Mouse (Mus musculus) embryonic facial prominence, embryonic 13.5 days (tissue): Measurements from ENCODE around the gene Asna1. TPM values are rescaled to one million over a fixed set of nuclear protein-coding genes. Genes with fewer than 3 reads are reported as not detected.

ENCODE experiments used
- ATAC-seq: fragments of 200-750 bp; cut with Nextera tagmentation; 2 replicates; pipeline ENCODE4 v1.8.0; 2017; ENCODE audit warnings: low read depth; ENCODE audit not compliant: insufficient number of reproducible peaks, insufficient read depth, low FRiP score, low TSS enrichment
- H3K27ac ChIP-seq: fragments of 300-500 bp; sonication (generic); 2 replicates; pipeline ENCODE4 v1.5.1; 2015; ENCODE audit warnings: moderate library complexity, mild to moderate bottlenecking, inconsistent platforms
- H3K27me3 ChIP-seq: fragments of 300-500 bp; sonication (generic); 2 replicates; pipeline ENCODE4 v1.6.1; 2015; ENCODE audit warnings: mild to moderate bottlenecking, inconsistent platforms
- H3K36me3 ChIP-seq: fragments of 300-500 bp; sonication (generic); 2 replicates; pipeline ENCODE4 v1.6.1; 2015; ENCODE audit warnings: mild to moderate bottlenecking, inconsistent platforms
- H3K4me1 ChIP-seq: fragments of 300-500 bp; sonication (generic); 2 replicates; pipeline ENCODE4 v1.6.1; 2015; ENCODE audit warnings: inconsistent platforms
- H3K4me2 ChIP-seq: fragments of 300-500 bp; sonication (generic); 2 replicates; pipeline ENCODE4 v1.6.1; 2015; ENCODE audit warnings: moderate library complexity, mild to moderate bottlenecking, inconsistent platforms
- H3K4me3 ChIP-seq: fragments of 300-500 bp; sonication (generic); 2 replicates; pipeline ENCODE4 v1.5.1; 2015; ENCODE audit warnings: mild to moderate bottlenecking, inconsistent platforms
- H3K9ac ChIP-seq: fragments of 300-500 bp; sonication (generic); 2 replicates; pipeline ENCODE4 v1.6.1; 2015; ENCODE audit warnings: mild to moderate bottlenecking, inconsistent platforms
- H3K9me3 ChIP-seq: fragments of 300-500 bp; sonication (generic); 2 replicates; pipeline ENCODE4 v1.6.1; 2016; ENCODE audit warnings: inconsistent platforms
- WGBS: fragments of 180-500 bp; shearing (Covaris S2); methylation state at CpG from one replicate; pipeline ENCODE4 v1.1.7; 2015; ENCODE audit warnings: mixed read lengths; 5-methylcytosine and 5-hydroxymethylcytosine counted together
- polyA plus RNA-seq: library from polyadenylated mRNA; unstranded; fragments of >200 nt; fragmentation: Nextera tagmentation; extraction: Ambion mirVana; gene quantifications from 2 replicates; pipeline ENCODE4 v1.2.1, GENCODE M21; 2015

Asna1 gene
- polyA plus RNA-seq, 1 experiment from 2014 or later = 139 TPM

DNA sequence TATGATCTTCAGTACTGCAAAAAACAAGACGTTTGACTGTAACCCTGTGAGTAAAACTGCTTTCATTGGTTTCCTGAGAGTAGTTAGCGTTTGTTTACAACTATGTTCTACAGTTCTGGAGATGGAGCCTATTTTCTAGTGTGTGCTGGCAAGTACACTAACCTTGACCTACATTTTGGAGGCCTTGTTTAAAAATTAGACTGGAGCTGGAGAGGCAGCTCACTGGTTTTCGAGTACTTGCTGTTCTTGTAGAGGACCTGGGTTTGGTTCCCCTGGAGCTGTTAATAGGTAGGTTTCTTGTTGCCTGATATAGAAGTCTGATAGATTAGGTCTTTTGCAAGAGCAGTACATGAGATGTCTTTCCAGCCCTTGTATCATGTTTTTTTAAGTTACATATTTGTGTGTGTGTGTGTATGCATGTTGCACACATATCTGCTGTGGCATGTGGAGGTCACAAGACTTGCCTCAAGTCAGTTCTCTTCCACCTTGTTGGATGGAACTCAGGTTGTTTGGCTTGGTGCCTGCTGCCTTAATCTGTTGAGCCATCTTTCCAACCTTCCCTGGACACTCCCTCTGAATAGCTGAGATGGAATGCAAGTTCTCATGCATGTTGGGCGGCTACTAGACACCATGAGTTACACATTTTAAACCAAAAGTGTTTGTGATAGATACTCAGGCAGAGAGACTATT, 7.7 kb upstream of the Asna1 start:
- 84% methylated on average over 4 of the region's 4 CpGs for WGBS
- Histone ChIP-seq H3K36me3 (peaks cover 51% of the 10 kb centered on the region), H3K9ac (no peak overlapping the region), H3K4me1 (peaks cover 31% of the 10 kb centered on the region), H3K4me3 (no peak overlapping the region), H3K4me2 (no peak overlapping the region), H3K9me3 (no peaks in the 10 kb centered on the region), H3K27me3 (no peaks in the 10 kb centered on the region), H3K27ac (no peak overlapping the region)
- ATAC-seq = no peak

DNA sequence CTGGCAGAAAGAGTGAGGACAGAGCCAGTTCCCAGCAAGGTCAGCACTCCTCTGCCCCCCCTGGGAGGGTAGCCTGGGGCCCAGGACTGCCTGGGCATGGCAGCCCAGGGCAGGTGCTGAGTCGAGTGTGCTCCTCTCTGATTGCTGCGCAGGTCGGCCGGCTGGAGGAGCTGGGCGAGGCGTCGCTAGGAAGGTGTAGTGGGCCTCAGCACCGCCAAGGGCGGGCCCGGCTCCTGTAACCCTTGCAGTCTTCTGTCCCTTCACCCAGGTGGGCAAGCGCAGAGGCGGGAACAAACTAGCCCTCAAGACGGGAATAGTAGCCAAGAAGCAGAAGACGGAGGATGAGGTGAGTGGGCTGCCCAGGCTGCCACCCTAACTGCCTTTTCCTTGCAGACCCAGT, 4.2 kb upstream of the Asna1 start:
- H3K9ac ChIP-seq = peak overlapping the region; percentile 100
- WGBS = 87% methylated on average over 14 of the region's 14 CpGs
- ATAC-seq = no peak
- H3K27me3 ChIP-seq = no peaks in the 10 kb centered on the region
- H3K4me3 ChIP-seq = peak overlapping the region; percentile 99; the same call in 1 of the 2 replicates
- peak overlapping the region; percentile 92; the same call in 1 of the 2 replicates for H3K4me2 ChIP-seq
- H3K36me3 ChIP-seq = peaks cover 51% of the 10 kb centered on the region
- H3K4me1 ChIP-seq = peaks cover 35% of the 10 kb centered on the region
- H3K27ac ChIP-seq = no peak overlapping the region
- H3K9me3 ChIP-seq = no peaks in the 10 kb centered on the region

DNA sequence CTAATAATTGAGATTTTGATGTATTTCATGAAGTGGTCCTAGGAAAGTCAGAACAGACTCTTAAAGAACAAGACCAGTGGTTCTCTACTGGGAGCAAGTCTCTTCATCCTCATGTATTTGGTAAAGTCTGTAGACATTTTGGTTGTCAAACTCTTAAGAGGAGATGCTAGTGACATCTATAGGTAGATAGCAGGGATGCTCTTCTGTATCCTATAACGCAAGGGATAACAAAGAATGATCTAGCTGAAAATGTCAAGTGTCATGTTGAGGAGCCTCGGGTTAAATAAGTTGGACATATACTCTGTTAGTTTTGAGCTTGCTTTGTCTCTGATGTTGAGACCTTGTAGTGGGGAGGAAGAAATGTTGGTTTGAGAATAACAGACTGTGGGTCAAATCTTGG, 2.8 kb upstream of the Asna1 start:
- WGBS = 25% methylated on average over 2 of the region's 2 CpGs
- Histone ChIP-seq H3K9ac (peak overlapping the region; percentile 100), H3K9me3 (no peaks in the 10 kb centered on the region), H3K27me3 (no peaks in the 10 kb centered on the region), H3K4me3 (peak overlapping the region; percentile 99), H3K36me3 (peaks cover 52% of the 10 kb centered on the region), H3K4me2 (peak overlapping the region; percentile 92), H3K27ac (no peak overlapping the region), H3K4me1 (peaks cover 38% of the 10 kb centered on the region)
- ATAC-seq = no peak

DNA sequence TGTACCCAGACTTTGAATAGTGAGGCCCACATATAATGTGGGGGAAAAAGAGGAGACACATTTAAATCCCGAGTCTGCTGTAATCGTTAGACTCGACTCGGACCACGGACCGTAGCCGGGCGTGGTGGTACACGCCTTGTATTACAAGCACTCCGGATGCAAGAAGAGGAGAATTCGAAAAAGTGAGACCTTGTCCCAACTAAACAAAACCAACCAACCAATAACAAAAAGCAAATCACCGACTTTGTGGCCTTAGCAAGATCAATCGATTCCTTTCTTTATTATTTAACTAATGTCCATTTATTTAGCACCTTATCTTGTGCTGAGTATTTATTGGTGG, 2.4 kb upstream of the Asna1 start:
- Histone ChIP-seq H3K27me3 (no peaks in the 10 kb centered on the region), H3K4me3 (peak overlapping the region; percentile 99), H3K4me1 (peaks cover 38% of the 10 kb centered on the region), H3K9me3 (no peaks in the 10 kb centered on the region), H3K36me3 (peaks cover 52% of the 10 kb centered on the region), H3K4me2 (peak overlapping the region; percentile 92), H3K9ac (peak overlapping the region; percentile 100), H3K27ac (peak overlapping the region; percentile 90)
- WGBS = 2% methylated on average over 13 of the region's 13 CpGs
- no peak for ATAC-seq

DNA sequence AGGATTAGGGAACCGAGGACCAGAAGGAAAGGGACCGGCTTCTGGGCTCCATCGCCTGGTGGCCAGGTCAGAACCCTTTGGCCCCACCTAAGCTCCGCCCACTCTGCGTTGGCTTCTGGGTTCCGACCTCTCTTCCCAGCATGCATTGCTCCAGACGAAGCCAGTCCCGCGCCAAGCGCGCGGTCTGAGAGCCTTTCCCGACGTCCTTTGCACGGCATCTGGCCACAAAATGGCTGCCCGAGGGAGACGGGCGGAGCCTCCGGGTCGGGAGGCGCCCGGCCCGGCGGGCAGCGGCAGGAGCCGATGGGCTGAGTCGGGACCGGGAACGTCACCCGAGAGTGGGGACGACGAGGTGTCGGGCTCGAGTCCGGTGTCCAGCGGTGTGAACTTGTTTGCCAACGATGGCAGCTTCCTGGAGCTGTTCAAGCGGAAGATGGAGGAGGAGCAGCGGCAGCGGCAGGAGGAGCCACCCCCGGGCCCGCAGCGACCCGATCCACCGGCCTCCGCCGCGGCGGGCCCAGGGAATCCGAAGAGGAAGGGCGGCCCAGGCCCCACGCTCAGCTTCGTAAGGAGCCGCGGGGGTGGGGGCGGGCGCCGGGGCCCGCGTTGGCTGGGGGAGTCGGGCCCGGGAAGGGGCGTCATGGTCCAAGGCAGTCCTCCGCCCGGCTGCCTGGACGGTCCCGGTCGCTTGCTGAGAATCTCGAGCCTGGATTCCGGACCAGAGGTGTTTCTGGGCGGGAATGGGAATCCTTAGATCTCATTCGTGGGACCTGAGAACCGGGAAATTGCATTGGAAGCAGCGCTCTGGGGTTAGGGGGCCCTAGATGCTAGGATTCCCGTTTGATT, 1.8 kb upstream of the Asna1 start, which contains the start of gene Trir:
Gene Trir, plus strand, starts transcription at position 154 of the 846 bp plus-strand sequence.
- Histone ChIP-seq H3K27ac (peak within 1 kb of the TSS; percentile 90), H3K27me3 (no peaks in the 10 kb centered on the region), H3K4me3 (peak within 1 kb of the TSS; percentile 99), H3K9ac (peak within 1 kb of the TSS; percentile 100), H3K36me3 (peaks cover 52% of the 10 kb centered on the region), H3K4me2 (peak within 1 kb of the TSS; percentile 92), H3K4me1 (peaks cover 38% of the 10 kb centered on the region), H3K9me3 (no peaks in the 10 kb centered on the region)
- peak; percentile 77 for ATAC-seq
- WGBS = under 1% methylated on average over 75 of the region's 75 CpGs

DNA sequence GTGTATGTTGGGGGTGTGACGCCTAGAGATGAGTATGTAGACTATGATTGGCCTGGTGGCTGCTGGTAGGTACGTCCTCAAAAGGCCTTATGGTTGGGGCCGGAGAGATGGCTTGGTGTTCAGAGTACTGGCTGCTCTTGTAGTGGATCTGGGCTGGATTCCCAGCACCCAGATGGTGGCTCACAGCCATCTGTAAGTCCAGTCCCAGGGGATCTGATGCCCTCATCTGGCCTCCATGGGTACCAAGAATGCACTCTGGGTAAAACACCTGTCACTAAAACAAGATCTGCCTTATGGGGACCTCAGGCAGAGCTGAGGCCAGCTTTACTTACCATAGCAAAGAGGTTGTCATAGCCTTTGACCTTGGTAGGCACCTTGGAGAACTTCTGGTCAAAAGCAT, 1.2 kb downstream of the Asna1 start:
- H3K4me2 ChIP-seq = peak overlapping the region; percentile 92
- no peaks in the 10 kb centered on the region for H3K27me3 ChIP-seq
- no peak overlapping the region for H3K9ac ChIP-seq
- no peak overlapping the region for H3K27ac ChIP-seq
- peaks cover 53% of the 10 kb centered on the region for H3K36me3 ChIP-seq
- WGBS = 94% methylated on average over 3 of the region's 3 CpGs
- peak overlapping the region; percentile 99 for H3K4me3 ChIP-seq
- H3K4me1 ChIP-seq = peaks cover 34% of the 10 kb centered on the region
- ATAC-seq = no peak
- H3K9me3 ChIP-seq = no peaks in the 10 kb centered on the region

DNA sequence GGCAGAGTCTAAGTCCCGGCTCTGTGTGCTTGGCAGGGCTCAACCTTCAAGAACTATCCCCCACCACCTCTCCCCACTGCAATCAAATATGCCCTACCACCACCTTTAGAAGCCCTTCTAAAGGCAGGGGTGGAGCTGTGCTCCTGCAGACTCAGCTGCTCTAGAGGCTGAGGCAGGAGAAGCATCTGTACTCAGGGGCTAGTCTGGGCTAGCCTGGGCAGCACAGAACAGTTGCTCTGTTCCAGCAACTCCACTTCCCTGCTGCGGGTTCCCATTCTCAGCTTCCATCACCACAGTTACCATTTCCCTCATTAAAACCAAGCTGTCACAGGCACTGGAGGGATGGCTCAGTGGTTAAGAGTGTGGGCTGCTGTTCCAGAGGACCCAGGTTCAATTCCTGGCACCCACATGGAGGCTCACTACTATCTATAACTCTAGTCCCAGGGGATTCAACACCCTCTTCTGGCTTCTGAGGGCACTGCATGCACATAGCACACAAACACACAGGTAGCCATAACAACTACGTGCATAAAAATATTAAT, 3.5 kb downstream of the Asna1 start:
- no peak for ATAC-seq
- WGBS = 93% methylated on average over 3 of the region's 3 CpGs

DNA sequence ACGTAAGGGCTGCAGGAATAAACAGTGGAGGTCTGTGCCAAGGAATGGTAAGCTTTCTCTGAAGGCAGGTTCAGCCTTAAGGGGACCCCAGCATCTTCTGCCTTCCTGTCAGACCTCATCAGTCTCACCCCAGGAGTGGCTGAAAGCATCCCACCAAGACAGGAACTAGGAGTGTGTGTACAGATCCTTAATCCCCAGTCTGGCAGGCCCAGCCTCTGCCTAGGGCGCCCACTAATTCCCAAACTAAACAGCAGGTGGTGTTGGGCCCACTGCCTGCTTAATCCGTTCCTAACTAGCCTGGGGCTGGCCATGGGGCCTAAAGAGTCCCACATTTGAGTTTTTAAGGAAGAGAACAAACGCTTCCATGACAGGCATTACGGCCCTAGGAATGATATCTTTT, 7.9 kb downstream of the Asna1 start:
- Histone ChIP-seq H3K4me2 (no peak overlapping the region), H3K27me3 (peaks cover 27% of the 10 kb centered on the region), H3K36me3 (peaks cover 54% of the 10 kb centered on the region), H3K9me3 (no peaks in the 10 kb centered on the region), H3K27ac (0 out of 2 replicates have a peak overlapping the region, but pooled peaks have one; percentile 22), H3K4me1 (peaks cover 5% of the 10 kb centered on the region; the same call in 1 of the 2 replicates), H3K9ac (no peak overlapping the region), H3K4me3 (no peak overlapping the region)
- WGBS = 37% methylated on average over 5 of the region's 5 CpGs
- ATAC-seq = 0 out of 2 replicates have a peak, but pooled peaks have one; percentile 21

More for the DNA sequence above, 3.5 kb downstream of the Asna1 start:
- Histone ChIP-seq H3K36me3 (peaks cover 73% of the 10 kb centered on the region), H3K4me1 (peaks cover 22% of the 10 kb centered on the region), H3K4me3 (no peak overlapping the region), H3K9me3 (no peaks in the 10 kb centered on the region), H3K27ac (no peak overlapping the region), H3K4me2 (no peak overlapping the region), H3K27me3 (no peaks in the 10 kb centered on the region), H3K9ac (no peak overlapping the region)

DNA sequence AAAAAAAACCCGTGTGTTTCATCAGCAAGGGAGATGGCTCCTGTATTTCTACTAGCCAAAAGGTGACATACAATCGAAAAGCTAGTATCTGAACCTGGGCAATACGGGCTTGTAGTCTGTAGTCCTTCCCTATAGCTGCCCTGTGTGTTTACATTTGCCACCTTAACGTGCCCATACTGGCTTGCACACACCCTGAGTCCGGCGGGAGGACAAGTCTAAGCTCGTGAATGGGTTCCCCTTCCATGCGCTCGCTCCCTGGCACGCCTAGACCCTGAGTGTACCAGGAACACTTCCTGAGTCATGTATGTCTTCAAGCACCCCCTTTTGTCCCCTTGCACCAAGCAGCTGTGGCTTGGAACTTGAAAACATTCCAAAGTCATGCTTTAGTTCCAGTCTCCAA, 8.4 kb downstream of the Asna1 start:
- 61% methylated on average over 10 of the region's 10 CpGs for WGBS

DNA sequence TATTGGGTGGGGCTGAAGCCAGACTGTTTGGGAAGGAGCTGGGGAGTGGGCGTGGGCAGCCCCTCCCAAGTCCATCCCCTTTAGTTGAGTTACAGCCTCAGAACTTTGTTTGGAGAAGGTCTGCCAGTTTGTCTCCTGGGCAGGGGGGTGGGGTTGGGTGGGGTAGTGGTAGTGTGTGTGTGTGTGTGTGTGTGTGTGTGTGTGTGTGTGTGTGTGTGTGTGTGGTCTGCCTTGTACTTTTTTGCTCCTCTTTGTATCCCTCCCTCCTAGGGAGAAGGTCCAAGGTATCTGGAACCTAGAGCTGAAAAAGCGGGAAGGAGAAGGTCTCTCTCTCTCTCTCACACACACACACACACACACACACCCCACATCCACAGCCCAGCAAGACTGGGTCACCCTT, 10.7 kb downstream of the Asna1 start, which contains the start of gene Best2:
Gene Best2, minus strand, starts transcription at position 101 of the 400 bp plus-strand sequence.
- WGBS = 42% methylated on average over 2 of the region's 2 CpGs
- Histone ChIP-seq H3K4me2 (peak within 1 kb of the TSS; percentile 70), H3K36me3 (peaks cover 27% of the 10 kb centered on the region), H3K27ac (no peak within 1 kb of the TSS), H3K27me3 (peaks cover 47% of the 10 kb centered on the region), H3K9me3 (no peaks in the 10 kb centered on the region), H3K4me3 (peak within 1 kb of the TSS; percentile 36), H3K4me1 (peaks cover 5% of the 10 kb centered on the region; the same call in 1 of the 2 replicates), H3K9ac (peak within 1 kb of the TSS; percentile 57; the same call in 1 of the 2 replicates)
- no peak for ATAC-seq

More for the DNA sequence above, 8.4 kb downstream of the Asna1 start:
- Histone ChIP-seq H3K9me3 (no peaks in the 10 kb centered on the region), H3K9ac (no peak overlapping the region), H3K4me2 (no peak overlapping the region), H3K27ac (0 out of 2 replicates have a peak overlapping the region, but pooled peaks have one; percentile 1), H3K27me3 (peaks cover 32% of the 10 kb centered on the region), H3K36me3 (peaks cover 49% of the 10 kb centered on the region), H3K4me3 (no peak overlapping the region), H3K4me1 (peaks cover 5% of the 10 kb centered on the region; the same call in 1 of the 2 replicates)
- no peak for ATAC-seq

DNA sequence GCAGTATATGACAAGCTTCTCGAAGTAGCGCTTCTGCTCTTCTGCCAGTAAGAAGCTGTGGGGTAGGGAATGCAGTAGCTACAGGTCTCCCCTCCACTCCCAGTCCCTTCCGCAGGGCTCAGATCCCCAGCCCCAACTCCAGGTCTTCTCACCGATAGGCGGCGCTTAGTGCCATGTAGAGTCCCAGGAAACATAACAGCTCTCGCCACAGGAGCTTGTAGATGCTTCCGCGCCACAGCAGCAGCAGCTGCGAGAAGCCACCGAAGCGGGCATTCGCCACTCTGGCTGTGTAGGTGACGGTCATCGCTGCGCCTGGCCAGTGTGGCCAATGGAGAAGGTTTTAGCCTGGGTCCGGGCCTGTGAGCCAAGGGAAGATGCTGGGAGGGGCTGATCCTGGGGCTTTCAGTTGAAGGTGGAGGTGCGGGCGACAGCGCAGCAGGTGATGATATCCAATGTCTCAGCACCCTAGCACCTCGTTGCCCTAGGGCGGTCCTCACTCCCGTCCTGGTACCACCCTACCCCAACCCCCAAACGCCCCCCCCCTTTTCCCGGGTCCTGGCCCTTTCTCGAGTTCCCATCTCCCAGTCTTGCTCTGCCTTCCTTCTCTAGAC, 11.7 kb downstream of the Asna1 start:
- ATAC-seq = no peak
- Histone ChIP-seq H3K36me3 (peaks cover 16% of the 10 kb centered on the region), H3K4me1 (peaks cover 5% of the 10 kb centered on the region; the same call in 1 of the 2 replicates), H3K27me3 (peaks cover 58% of the 10 kb centered on the region), H3K4me3 (peak overlapping the region; percentile 36), H3K9me3 (no peaks in the 10 kb centered on the region), H3K27ac (no peak overlapping the region), H3K4me2 (peak overlapping the region; percentile 70), H3K9ac (peak overlapping the region; percentile 57; the same call in 1 of the 2 replicates)
- 7% methylated on average over 26 of the region's 26 CpGs for WGBS
